Mouse (Mus musculus) kidney, postnatal 0 days (tissue): ENCODE results near the gene Eif4a2. TPM values are rescaled to one million over a fixed set of nuclear protein-coding genes. Genes with fewer than 3 reads are reported as not detected.
A peak's percentile ranks its signal among the peaks of the same experiment; 100 is the strongest.

Experiments used
- ATAC-seq: fragments of 200-750 bp; cut with Nextera tagmentation; replicated peaks from 2 replicates; pipeline ENCODE4 v1.8.0; 2017; ENCODE audit warnings: low read depth, moderate number of reproducible peaks, moderate TSS enrichment, moderate library complexity; ENCODE audit not compliant: low FRiP score
- DNase-seq: peaks from one replicate; pipeline ENCODE4 v3.0.0-alpha.2; 2016; ENCODE audit warnings: low spot score
- H3K27ac ChIP-seq: fragments of 300-500 bp; sonication (generic); 2 replicates; pipeline ENCODE4 v1.5.1; 2014; ENCODE audit warnings: mild to moderate bottlenecking
- H3K27me3 ChIP-seq: fragments of 300-500 bp; sonication (generic); 2 replicates; pipeline ENCODE4 v1.6.1; 2014; ENCODE audit warnings: low read length, mixed read lengths; ENCODE audit not compliant: insufficient read depth
- H3K36me3 ChIP-seq: fragments of 300-500 bp; sonication (generic); 2 replicates; pipeline ENCODE4 v1.6.1; 2014; ENCODE audit warnings: low read length, mixed read lengths; ENCODE audit not compliant: insufficient read depth
- H3K4me1 ChIP-seq: fragments of 300-500 bp; sonication (generic); replicated peaks from 2 replicates; pipeline ENCODE4 v1.6.1; 2014; ENCODE audit warnings: antibody characterized with exemption, low read length, mixed read lengths; ENCODE audit not compliant: insufficient read depth
- H3K4me2 ChIP-seq: fragments of 300-500 bp; sonication (generic); 2 replicates; pipeline ENCODE4 v1.6.1; 2014; ENCODE audit warnings: mild to moderate bottlenecking, low read length, moderate library complexity, mixed read lengths
- H3K4me3 ChIP-seq: fragments of 300-500 bp; sonication (generic); replicated peaks from 2 replicates; pipeline ENCODE4 v1.5.1; 2014; ENCODE audit warnings: low read depth, low read length
- H3K9ac ChIP-seq: fragments of 300-500 bp; sonication (generic); 2 replicates; pipeline ENCODE4 v1.6.1; 2014; ENCODE audit warnings: low read depth, low read length
- H3K9me3 ChIP-seq: fragments of 300-500 bp; sonication (generic); replicated peaks from 2 replicates; pipeline ENCODE4 v1.6.1; 2016; ENCODE audit warnings: low read length, inconsistent platforms, mixed read lengths
- CTCF ChIP-seq: IDR thresholded peaks from 2 replicates; pipeline ENCODE4 v1.5.1; 2016; ENCODE audit warnings: antibody characterized with exemption, low read depth, mild to moderate bottlenecking, moderate library complexity
- WGBS: fragments of 180-500 bp; shearing (Covaris S2); extraction: QIAGEN DNeasy Blood & Tissue Kit; methylation state at CpG from one replicate; pipeline ENCODE4 v1.1.7; 2014; 5-methylcytosine and 5-hydroxymethylcytosine counted together
- polyA plus RNA-seq: library from polyadenylated mRNA; unstranded; fragments of >200 nt; fragmentation: Nextera tagmentation; extraction: Ambion mirVana; gene quantifications from 2 replicates; pipeline ENCODE4 v1.2.1, GENCODE M21; 2015

The Eif4a2 gene
- polyA plus RNA-seq, 1 experiment from 2014 or later, result 193 TPM

GRCm38 (mm10) chr16:23113903-23114302, 6.7 kb downstream of the Eif4a2 start:
- TF ChIP-seq CTCF, result no peak
- Histone ChIP-seq H3K27ac (no peak overlapping the region), H3K36me3 (peaks cover 42% of the 10 kb centered on the region), H3K4me1 (peaks cover 9% of the 10 kb centered on the region; the same call in 1 of the 2 replicates), H3K27me3 (no peaks in the 10 kb centered on the region), H3K9ac (no peak overlapping the region), H3K4me2 (no peak overlapping the region), H3K4me3 (no peak overlapping the region), H3K9me3 (no peaks in the 10 kb centered on the region)
- ATAC-seq (no peak), DNase-seq (no peak)

GRCm38 (mm10) chr16:23114339-23115171, 7.3 kb downstream of the Eif4a2 start:
- Histone ChIP-seq H3K4me3 (no peak overlapping the region), H3K4me2 (no peak overlapping the region), H3K9ac (no peak overlapping the region), H3K9me3 (no peaks in the 10 kb centered on the region), H3K4me1 (peaks cover 7% of the 10 kb centered on the region; the same call in 1 of the 2 replicates), H3K27ac (no peak overlapping the region), H3K27me3 (no peaks in the 10 kb centered on the region), H3K36me3 (peaks cover 39% of the 10 kb centered on the region)
- DNase-seq, result no peak
- TF ChIP-seq CTCF, result 0 out of 2 replicates have a peak, but pooled peaks have one; percentile 8
- ATAC-seq, result peak; percentile 30; the same call in 1 of the 2 replicates
- 65% methylated on average over 5 of the region's 5 CpGs for WGBS

GRCm38 (mm10) chr16:23115486-23115885, 8.2 kb downstream of the Eif4a2 start:
- no peak overlapping the region for H3K27ac ChIP-seq
- TF ChIP-seq CTCF, result no peak
- no peaks in the 10 kb centered on the region for H3K27me3 ChIP-seq
- no peak overlapping the region for H3K4me2 ChIP-seq
- H3K4me1 ChIP-seq, result no peaks in the 10 kb centered on the region
- ATAC-seq (no peak), DNase-seq (no peak)
- no peak overlapping the region for H3K4me3 ChIP-seq
- H3K9ac ChIP-seq, result no peak overlapping the region
- peaks cover 34% of the 10 kb centered on the region for H3K36me3 ChIP-seq
- 66% methylated on average over 3 of the region's 3 CpGs for WGBS
- H3K9me3 ChIP-seq, result no peaks in the 10 kb centered on the region

- no peaks in the 10 kb centered on the region for H3K4me1 ChIP-seq
- H3K27ac ChIP-seq, result no peak overlapping the region
- H3K27me3 ChIP-seq, result no peaks in the 10 kb centered on the region
- peaks cover 27% of the 10 kb centered on the region for H3K36me3 ChIP-seq
- H3K4me3 ChIP-seq, result no peak overlapping the region
- H3K4me2 ChIP-seq, result no peak overlapping the region
- WGBS, result 63% methylated on average over 4 of the region's 4 CpGs
- no peak for TF ChIP-seq CTCF
- DNase-seq (no peak), ATAC-seq (no peak)
- H3K9me3 ChIP-seq, result no peaks in the 10 kb centered on the region
- H3K9ac ChIP-seq, result no peak overlapping the region
Measured at GRCm38 (mm10) chr16:23117173-23117572, 9.9 kb downstream of the Eif4a2 start.

- Histone ChIP-seq H3K36me3 (peaks cover 9% of the 10 kb centered on the region; the same call in 1 of the 2 replicates), H3K27me3 (no peaks in the 10 kb centered on the region), H3K9ac (no peak overlapping the region), H3K4me3 (no peak overlapping the region), H3K9me3 (no peaks in the 10 kb centered on the region), H3K27ac (no peak overlapping the region), H3K4me2 (no peak overlapping the region), H3K4me1 (no peaks in the 10 kb centered on the region)
- 93% methylated on average over 3 of the region's 3 CpGs for WGBS
- TF ChIP-seq CTCF, result no peak
- ATAC-seq (no peak), DNase-seq (no peak)
Measured at GRCm38 (mm10) chr16:23122446-23122845, 15.2 kb downstream of the Eif4a2 start.

GRCm38 (mm10) chr16:23123104-23123503, 15.9 kb downstream of the Eif4a2 start:
- Histone ChIP-seq H3K4me2 (no peak overlapping the region), H3K36me3 (peaks cover 9% of the 10 kb centered on the region; the same call in 1 of the 2 replicates), H3K4me1 (no peaks in the 10 kb centered on the region), H3K27me3 (no peaks in the 10 kb centered on the region), H3K9me3 (no peaks in the 10 kb centered on the region), H3K4me3 (no peak overlapping the region), H3K27ac (no peak overlapping the region), H3K9ac (no peak overlapping the region)
- WGBS, result 93% methylated on average over 4 of the region's 4 CpGs
- DNase-seq, result no peak
- no peak for ATAC-seq
- TF ChIP-seq CTCF, result 0 out of 2 replicates have a peak, but pooled peaks have one; percentile 8
